Mouse (Mus musculus) heart, postnatal 36 days (tissue): Measurements from ENCODE around the gene Noxa1. TPM values are rescaled to one million over a fixed set of nuclear protein-coding genes. Genes with fewer than 3 reads are reported as not detected.
A peak's percentile ranks its signal among the peaks of the same experiment; 100 is the strongest.

Experiments used
- DNase-seq, 2 experiments: peaks; one replicate each; pipeline ENCODE4 v3.0.0; 2021 to 2022
- intact Hi-C: fragments of 180-260 bp; cut with DNase I; formaldehyde crosslinking; loops from one replicate; pipeline ENCODE4 v1.15.1; 2025
- total RNA-seq, 2 experiments: library from RNA; stranded (reverse); gene quantifications; 2 replicates each; pipeline ENCODE4 v1.2.3; 2021

Noxa1 gene
- total RNA-seq, 2 experiments from 2014 or later: not detected

DNA sequence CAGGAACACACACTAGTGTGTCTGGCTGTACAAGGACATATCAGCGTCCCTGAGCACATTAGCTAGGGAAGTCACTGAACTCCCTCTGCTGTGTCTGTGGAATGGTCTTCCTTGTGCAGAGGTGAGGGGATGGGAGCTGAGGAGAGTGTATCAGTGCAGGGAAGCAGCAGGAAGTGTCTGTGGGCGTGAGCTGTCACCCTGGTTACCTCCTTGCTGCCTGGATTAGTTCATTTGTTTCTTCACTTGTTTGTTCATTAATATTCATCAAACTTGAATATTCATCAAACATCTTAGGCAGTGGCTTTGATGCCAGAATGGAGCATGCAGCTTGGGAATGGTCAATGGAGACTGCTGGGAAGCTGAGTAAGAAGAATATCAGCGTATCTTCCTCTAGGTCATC is 4.8 kb upstream of the Noxa1 start:
- DNase-seq: no peak
- intact Hi-C loops: loop anchor here (2.0 kb wide), 2 partner anchors 57 to 87 kb away; no protein-coding TSS in a partner anchor

DNA sequence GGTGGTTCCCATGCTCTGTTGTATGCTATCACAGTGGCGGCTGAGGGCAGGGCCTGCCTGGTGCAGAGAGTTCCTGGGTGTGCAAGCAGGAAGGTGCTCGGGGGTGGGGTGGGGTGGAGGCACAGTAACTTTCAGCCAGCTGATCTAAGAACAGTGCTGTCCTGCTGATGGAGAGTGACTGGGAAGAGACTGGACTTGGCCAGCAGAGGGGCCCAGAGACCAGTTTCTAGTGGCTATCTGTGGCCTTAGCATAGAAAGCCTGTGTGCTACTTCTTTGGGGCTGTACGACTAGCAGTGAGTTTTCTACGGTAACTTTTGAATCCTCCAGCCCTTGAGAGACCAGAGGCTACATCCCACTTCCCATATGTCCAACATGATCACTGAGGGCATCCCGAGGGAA is 4.0 kb upstream of the Noxa1 start:
- intact Hi-C loops: loop anchor here (2.0 kb wide), 2 partner anchors 58 to 88 kb away; no protein-coding TSS in a partner anchor
- DNase-seq: peak; percentile 15 to 32

DNA sequence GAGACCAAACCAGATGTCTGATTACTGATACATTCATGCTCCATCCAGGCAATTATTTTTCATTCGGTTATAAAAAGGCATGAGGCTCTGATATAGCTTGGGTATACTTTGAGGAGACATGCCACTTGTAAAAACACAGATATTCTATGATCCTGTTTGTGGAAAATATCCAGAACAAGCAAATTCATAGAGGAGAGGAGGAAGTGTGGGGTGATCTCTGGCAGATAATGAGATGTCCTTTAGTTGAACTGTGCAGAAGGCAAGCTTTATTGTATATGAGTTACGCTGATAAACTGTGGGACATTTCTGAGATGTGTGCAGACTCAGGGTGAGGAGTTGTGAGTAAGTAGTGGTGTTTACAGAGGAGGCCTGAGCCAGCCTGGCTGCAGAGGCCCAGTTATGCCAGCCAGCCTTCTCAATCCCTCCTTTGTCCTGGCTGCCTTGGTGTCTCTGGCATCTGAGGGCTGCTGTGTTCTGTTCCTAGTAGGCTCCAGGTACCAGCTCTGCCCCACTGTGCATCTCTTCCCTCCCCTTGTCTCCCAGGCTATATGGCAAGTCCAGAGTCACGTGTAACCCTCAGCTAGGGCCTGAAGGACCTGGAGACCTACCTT is 3.2 kb upstream of the Noxa1 start:
- DNase-seq: no peak
- intact Hi-C loops: loop anchor here (2.0 kb wide), 2 partner anchors 59 to 89 kb away; no protein-coding TSS in a partner anchor

DNA sequence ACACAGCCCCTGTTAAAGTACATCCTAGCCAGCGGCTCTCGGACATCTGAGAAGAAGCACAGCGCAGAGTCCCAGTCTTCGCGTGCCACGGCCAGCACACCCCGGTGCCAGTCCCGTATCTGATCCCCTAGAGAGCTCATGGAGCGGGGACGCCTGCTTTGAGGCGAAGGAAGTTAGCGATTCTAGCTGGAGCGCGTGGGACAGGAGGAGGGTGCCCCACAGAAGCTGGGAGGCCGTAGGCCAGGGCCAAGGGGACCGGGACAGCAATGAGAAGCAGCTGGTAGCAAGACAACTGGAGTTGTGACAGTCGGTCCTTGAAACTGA is 202 bp downstream of the Noxa1 start:
- intact Hi-C loops: no loop called here

DNA sequence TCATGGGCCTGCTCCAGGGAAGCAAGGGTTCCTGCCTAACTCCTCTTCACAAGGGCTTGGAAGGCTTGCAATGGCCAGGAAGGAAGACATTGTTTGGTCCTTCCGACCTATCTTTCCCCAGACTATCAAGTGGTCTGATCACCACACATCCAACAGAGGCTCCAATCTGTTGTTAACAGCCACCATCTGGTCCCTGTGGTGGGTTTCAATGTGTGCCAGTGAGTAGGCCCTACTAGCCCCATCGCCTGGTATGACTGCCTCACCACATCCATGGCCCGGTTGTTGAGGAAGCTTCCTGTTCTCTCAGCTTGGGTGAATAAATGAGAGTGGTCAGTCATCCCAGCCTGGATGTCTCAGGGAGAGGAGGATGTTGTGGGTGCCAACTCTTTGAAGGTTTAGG is 6.3 kb downstream of the Noxa1 start:
- intact Hi-C loops: no loop called here

More for the DNA sequence above, 202 bp downstream of the Noxa1 start:
- no peak for DNase-seq

DNA sequence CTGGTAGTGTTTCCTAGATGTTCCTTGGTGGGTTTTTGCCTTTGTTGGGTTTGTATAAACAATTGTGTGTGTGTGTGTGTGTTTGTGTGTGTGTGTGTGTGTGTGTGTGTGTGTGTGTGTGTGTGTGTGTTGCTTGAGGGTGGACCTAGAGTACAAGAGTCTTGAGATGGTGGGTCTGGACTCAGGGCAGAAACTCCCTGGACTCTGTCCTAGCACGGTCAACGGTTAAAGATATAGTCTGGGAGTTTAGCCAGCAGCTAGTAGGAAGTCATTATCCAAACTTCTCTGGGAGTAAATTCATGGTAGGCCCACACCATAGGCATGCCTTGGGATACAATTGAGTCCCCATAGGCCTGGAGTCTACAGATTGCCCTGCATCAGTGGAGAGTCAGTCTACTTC is 7.1 kb downstream of the Noxa1 start:
- DNase-seq: no peak
- intact Hi-C loops: no loop called here

More for the DNA sequence above, 6.3 kb downstream of the Noxa1 start:
- DNase-seq: no peak

DNA sequence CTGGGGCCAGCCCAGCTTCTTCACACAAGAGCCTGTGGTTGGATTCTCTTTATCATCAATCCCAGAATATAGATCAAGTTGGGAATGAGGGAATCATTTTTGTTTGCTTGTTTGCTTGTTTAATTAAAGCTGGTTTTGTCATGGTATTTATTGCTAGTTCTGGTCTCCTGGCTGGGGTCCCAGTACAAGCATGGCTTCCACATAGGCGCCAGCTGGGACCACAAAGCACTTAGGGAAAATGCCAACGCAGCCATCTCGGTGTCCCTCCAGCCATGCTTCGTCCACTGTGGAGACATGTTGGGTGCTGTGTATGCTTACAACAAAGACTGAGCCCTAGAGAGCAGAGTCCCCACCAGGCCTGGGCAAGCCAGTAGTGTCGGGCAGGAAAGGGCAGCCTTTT is 9.4 kb downstream of the Noxa1 start:
- intact Hi-C loops: no loop called here
- DNase-seq: no peak

DNA sequence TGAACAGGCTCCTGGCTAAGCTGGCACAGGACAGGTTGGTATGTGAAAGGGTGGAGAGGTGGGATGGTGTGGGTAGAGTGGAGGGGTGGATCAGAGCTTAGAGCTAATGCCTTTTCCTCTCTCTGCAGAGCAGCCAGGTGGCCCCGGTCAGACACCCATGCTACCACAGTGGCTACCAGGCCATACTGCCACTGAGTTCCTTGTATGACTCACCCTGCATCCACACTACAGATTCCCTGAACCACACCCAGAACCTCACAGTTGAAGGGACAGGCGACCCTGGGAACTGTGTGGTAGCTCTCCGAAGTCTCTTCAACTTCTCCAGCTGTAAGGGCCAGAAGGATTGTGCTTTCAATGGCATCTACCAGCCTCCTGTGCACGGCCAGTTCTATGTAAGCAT is 11.3 kb downstream of the Noxa1 start:
- DNase-seq: no peak
- intact Hi-C loops: no loop called here

DNA sequence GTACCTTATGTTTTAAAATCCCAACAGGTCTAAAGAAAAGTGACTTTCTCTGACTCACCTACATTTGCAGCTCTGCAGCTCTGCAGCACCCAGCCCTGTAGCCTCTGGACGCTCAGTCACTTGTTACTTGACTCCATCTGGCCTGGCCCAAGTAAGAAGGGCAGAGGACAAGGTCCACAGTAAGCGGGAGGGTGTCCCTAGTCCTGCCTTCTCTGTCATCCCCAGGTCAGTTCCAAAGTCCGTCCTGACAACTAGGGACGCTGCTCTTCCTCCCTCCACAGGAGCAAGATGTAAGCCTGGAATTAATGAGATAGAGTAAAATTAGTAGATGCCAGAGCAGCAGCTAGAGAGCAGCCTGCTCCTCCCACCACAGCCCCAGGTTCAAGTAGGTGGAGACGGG is 14.9 kb downstream of the Noxa1 start, which contains the start of gene Entpd8:
Gene Entpd8, plus strand, starts transcription at position 229 of the 400 bp plus-strand sequence.
- DNase-seq: no peak
- intact Hi-C loops: no loop called here

DNA sequence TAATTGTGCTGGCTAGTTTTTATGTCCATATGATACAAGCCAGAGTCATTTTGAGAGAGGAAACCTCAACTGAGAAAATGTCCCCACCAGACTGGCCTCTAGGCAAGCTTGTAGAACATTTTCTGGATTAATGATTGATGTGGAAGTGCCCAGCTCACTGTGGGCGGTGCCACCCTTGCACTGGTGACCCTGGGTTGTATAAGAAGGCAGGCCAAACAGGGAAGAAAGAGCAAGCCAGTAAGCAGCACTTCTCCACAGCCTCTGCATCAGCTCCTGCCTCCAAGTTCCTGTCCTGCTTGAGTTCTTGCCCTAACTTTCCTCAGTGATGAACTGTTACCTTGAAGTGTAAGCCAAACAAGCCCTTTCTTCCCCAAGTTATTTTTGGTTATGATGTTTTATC is 16.0 kb downstream of the Noxa1 start:
- intact Hi-C loops: no loop called here

DNA sequence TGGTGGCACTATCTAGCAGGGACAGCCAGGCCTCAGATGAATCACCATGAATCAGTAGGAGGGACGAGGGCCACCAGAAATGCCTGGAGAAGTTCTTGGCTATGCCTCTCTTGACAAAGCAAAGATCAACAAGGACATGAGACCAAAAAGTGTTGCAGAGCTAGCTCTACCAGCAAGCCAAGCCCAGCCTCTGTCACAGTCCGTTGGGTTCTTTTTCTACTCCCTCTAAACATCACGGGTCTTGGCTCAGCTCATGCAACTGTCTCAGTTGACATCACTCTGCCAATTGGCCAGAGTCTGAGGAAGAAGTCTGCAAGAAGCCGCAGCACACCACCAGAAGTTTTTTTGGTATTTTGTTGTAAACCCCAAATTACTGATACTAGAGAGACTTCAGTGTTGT is 19.4 kb downstream of the Noxa1 start:
- no peak for DNase-seq
- intact Hi-C loops: no loop called here

More for the DNA sequence above, 16.0 kb downstream of the Noxa1 start:
- no peak for DNase-seq

DNA sequence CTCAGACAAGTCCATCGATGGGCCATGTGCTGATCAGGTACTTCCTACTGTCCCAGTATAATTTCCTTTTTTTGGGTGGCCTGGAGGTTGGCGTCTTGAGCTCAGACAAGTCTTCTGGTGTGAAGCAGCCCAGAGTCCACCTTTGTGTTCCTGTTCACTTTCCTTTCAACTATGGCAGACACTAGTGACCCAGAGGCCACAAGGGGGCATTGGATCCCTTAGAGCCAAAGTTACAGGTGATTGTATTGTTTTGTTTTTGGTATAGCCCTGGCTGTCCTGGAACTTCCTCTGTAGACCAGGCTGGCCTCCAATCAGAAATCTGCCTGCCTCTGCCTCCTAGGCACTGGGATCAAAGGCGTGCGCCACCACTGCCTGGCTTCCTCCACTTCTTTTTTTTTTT is 22.6 kb downstream of the Noxa1 start:
- intact Hi-C loops: no loop called here

DNA sequence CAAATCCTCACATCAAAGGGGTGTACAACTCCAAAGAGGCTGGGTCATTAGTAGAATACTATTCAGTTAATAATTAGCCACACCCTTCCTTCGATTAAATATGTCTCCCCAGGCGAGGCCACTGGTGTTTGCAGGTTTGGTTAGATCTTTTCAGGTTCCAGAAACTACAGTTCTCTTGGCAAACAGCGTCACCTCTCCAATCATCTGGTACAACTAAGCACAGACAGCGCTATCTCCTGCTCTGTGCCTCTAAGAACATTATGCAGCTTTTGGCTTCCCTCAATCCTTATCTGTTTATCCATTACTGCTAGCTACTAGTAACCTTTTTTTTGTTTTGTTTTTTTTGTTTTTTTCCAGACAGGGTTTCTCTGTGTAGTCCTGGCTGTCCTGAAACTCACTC is 25.4 kb downstream of the Noxa1 start:
- no peak for DNase-seq
- intact Hi-C loops: no loop called here

More for the DNA sequence above, 22.6 kb downstream of the Noxa1 start:
- DNase-seq: no peak

DNA sequence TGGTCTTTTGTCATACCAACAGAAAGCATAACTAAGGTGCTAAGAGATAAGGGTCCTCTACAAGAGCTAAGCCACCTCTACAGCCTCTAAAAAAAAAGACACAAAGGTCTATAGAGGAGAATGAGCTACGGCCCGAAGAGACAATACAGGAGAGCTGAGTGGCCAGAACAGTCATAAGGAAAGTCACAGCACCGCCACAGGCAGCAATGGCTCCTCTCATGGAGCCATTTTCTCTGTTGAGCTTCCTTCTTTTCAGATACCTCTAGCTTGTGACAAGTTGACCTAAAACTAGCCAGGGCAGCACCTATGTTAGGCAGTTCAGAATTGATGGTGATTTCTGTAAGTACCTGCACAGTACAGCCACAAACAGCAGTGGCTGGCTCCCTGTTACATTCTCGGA is 28.4 kb downstream of the Noxa1 start:
- intact Hi-C loops: no loop called here
- no peak for DNase-seq

DNA sequence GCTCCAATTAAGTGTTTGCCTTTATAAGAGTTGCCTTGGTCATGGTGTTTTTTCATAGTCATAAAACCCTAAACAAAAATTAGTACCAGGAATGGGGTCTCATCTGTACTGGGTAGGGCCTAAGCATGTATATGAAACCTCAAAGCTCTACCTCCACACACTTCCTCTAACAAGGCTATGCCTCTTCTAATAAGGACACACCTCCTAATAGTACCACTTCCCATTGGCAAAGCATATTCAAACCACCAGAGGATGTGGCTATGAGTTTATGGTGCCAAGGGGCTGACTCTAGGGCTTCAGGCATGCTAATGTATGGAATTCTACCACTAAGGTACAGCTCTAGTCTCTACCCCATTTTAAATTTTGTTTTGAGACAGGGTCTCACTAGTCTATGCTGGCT is 29.4 kb downstream of the Noxa1 start:
- no peak for DNase-seq
- intact Hi-C loops: no loop called here

DNA sequence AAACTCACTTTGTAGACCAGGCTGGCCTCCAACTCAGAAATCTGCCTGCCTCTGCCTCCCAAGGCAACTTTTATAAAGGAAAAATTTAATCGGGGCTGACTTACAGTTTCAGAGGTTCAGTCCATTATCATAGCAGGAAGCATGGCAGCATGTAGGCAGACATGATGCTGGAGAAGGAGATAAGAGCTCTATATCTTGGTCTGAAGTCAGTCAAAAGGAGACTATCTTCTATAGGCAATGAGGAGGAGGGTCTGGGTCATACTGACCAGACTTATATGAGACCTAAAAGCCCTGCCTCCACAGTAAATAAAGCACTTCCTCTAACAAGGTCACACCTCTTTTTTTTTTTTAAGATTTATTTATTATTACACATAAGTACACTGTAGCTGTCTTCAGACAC is 30.7 kb downstream of the Noxa1 start:
- DNase-seq: no peak
- intact Hi-C loops: no loop called here

DNA sequence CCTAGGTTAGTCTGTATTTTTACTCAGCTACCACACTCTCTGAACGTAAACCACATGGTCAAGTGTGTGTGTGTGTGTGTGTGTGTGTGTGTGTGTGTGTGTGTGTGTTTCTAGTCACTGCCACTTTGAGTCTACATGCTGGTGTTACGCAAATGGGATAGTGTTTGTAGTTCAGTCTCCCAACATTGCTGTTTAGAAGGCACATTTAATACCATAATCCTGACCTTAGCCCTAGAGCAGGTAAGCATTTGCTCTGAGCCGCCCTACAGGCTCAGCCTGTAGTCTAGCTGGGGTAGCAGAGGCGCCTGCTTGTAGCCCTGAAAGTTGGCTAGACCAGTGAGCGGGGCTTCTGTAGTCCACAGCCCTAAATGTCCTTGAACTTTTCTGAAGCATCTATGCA is 31.4 kb downstream of the Noxa1 start:
- no peak for DNase-seq
- intact Hi-C loops: no loop called here

DNA sequence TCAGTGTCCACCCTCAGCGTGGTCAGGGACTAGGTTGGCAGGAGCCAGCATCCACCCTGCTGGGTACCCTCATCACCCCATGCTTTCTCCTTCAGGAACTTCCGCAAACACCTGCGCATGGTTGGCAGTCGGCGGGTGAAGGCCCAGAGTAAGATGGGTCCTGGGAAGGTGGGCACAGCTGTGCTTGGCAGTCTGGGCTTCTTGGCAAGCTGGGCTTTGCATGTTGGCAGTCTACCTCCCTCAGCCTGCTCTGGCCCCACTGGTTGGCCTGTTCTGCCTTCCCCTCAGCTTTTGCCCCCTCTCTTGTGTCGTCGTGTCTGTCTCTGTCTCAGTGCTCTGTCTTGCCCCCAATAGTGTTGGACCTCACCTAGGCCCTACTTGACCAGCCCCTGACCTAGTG is 36.0 kb downstream of the Noxa1 start:
- no peak for DNase-seq
- intact Hi-C loops: no loop called here

DNA sequence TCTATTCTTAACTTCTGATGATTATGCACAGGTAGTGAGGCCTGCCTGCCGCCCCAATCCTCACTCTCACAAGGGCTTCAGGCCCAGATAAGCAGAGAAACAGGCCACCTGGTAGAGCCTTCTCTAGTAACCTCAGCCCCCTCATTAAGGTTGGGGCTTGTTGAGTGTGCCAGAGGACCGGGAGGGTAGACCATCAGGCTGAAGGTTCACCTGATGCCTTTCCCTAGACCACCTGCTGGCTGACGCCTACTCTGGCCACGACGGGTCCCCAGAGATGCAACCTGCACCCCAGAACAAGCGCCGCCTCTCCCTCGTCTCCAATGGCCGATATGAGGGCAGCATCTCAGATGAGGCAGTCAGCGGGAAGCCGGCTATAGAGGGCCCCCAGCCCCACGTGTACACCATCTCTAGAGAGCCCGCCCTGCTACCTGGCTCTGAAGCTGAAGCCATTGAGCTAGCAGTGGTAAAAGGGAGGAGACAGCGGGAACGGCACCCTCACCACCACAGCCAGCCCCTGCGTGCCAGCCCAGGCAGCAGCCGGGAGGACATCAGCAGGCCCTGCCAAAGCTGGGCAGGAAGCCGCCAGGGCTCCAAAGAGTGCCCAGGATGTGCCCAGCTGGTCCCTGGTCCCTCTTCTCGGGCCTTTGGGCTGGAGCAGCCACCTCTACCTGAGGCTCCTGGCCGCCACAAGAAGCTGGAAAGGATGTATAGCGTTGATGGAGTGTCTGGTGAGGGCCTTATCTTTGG is 39.4 kb downstream of the Noxa1 start:
- DNase-seq: no peak
- intact Hi-C loops: no loop called here

DNA sequence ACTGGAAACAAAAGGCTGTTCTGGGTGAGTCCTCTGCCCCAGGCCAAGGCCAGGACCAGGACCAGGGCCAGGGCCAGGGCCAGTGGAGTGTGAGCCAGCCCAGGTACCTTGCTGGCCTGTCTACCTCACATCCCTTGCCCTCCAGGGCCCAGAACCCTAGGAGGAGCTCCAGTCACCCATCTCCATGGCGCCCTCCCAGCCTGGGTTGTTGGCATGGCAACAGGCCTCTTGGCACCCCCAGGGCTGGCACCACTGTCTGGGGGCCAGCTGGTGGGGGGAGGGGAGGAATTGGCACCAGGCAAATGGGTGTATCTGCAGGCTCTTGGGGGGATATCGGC is 39.9 kb downstream of the Noxa1 start:
- intact Hi-C loops: no loop called here
- no peak for DNase-seq

DNA sequence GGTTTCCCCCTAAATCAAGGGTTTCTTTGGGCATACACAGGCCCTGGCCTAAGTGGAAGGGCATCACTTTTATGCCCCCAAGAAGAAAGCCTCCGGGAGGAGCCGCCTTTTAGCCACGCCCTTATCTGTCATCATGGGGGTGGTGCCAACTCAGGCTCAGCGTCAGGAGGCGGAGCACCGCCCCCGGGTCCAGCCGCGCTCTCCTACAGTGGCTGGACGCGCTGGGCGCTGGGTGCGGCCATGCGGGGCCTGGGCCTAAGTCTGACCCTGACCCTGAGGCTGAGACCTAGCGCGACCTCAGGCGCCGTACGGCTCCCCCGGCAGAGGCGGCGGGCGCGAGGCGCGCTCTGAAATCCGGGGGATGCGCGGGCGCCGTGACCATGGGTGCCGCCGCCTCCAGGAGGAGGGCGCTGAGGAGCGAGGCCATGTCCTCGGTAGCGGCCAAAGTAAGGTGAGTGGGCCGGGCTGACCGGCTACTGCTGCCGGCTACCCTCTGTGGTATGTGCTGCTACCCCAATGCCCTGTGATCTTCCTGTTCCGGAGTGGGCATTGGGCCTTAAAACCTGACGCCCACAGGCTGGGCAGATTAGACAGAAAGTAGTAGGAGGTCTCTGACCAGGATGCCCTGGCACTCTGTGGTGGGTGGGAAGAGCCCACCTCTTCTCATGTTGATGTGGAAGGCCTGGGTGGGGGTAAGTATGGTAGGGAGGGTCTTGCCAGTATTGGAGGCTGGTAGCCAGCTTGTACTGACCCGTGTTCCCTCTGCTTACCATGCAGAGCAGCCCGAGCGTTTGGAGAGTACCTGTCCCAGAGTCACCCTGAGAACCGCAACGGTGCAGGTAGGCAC is 40.5 kb downstream of the Noxa1 start, which contains the start of gene Nsmf:
Gene Nsmf, plus strand, starts transcription at position 135 of the 847 bp plus-strand sequence.
- peak; percentile 90 to 91 for DNase-seq
- intact Hi-C loops: no loop called here
